Mouse (Mus musculus) midbrain, embryonic 10.5 days (tissue): ENCODE measurements around the gene Fat1. TPM values are rescaled to one million over a fixed set of nuclear protein-coding genes. Genes with fewer than 3 reads are reported as not detected.

Experiments
- DNase-seq: peaks from one replicate; pipeline ENCODE4 v3.0.0-alpha.2; 2017; ENCODE audit warnings: low spot score
- H3K27ac ChIP-seq: fragments of 300-500 bp; sonication (generic); replicated peaks from 2 replicates; pipeline ENCODE4 v1.5.1; 2016; ENCODE audit warnings: mild to moderate bottlenecking
- H3K27me3 ChIP-seq: fragments of 300-500 bp; sonication (generic); 2 replicates; pipeline ENCODE4 v1.6.1; 2016; ENCODE audit warnings: low read depth, mild to moderate bottlenecking; ENCODE audit not compliant: poor library complexity, severe bottlenecking
- H3K36me3 ChIP-seq: fragments of 300-500 bp; sonication (generic); 2 replicates; pipeline ENCODE4 v1.6.1; 2016; ENCODE audit warnings: mild to moderate bottlenecking, moderate library complexity
- H3K4me1 ChIP-seq: fragments of 300-500 bp; sonication (generic); 2 replicates; pipeline ENCODE4 v1.6.1; 2016
- H3K4me3 ChIP-seq: fragments of 300-500 bp; sonication (generic); 2 replicates; pipeline ENCODE4 v1.5.1; 2016; ENCODE audit warnings: mild to moderate bottlenecking, moderate library complexity
- H3K9me3 ChIP-seq: fragments of 300-500 bp; sonication (generic); replicated peaks from 2 replicates; pipeline ENCODE4 v1.6.1; 2016; ENCODE audit warnings: mild to moderate bottlenecking
- WGBS: fragments of 180-500 bp; shearing (Covaris S2); methylation state at CpG from one replicate; pipeline ENCODE4 v1.1.7; 2016; 5-methylcytosine and 5-hydroxymethylcytosine counted together
- polyA plus RNA-seq: library from polyadenylated mRNA; unstranded; fragments of >200 nt; fragmentation: Nextera tagmentation; extraction: Ambion mirVana; gene quantifications from 2 replicates; pipeline ENCODE4 v1.2.1, GENCODE M21; 2016

The Fat1 gene
- polyA plus RNA-seq, 1 experiment from 2014 or later, result 13.2 TPM

DNA sequence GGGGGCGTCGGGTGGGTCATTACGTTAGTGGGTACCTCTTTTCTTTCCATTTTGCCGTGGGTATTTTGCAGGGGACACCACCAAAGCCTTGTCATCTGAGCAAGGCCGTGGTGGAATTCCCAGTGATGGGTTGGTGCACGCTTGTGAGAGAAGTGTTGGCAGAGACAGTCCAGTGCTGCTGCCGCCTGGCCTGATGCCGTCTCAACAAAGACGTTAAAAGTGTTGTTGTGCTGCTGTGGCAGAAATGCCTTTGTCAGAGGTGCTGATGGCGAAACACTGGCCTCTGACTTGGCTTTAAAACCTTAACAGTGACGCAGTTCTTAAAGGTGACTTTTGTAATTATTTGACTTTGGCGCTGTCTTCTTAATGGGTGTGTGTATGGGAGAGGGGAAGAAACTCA, 34.8 kb downstream of the Fat1 start:
- Histone ChIP-seq H3K27me3 (peaks cover 2% of the 10 kb centered on the region; the same call in 1 of the 2 replicates), H3K9me3 (no peaks in the 10 kb centered on the region)

DNA sequence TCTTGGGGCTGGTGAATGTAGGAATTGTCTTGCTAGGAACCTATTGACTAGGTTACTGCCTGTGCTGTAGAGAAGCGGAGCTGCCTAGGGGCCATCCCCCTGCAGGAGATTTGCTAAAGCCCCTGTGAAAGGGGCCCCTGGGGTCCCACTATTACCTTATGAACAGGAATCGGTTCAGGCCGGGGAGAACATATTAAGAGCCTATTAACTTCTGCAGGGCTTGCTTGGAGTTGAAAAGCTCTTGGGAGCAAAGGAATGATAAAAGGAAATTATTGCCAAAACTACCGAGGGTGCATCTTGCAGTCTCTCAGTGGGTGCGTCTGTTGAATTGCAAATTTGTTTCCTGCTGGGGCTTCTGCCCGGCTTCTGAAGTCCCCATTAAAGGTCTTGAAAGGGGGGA, 36.1 kb downstream of the Fat1 start:
- H3K4me3 ChIP-seq, result peak overlapping the region; percentile 22
- WGBS, result 9% methylated on average over 6 of the region's 6 CpGs
- H3K27ac ChIP-seq, result no peak overlapping the region
- H3K27me3 ChIP-seq, result no peaks in the 10 kb centered on the region
- no peaks in the 10 kb centered on the region for H3K9me3 ChIP-seq
- peaks cover 13% of the 10 kb centered on the region for H3K36me3 ChIP-seq
- peaks cover 67% of the 10 kb centered on the region for H3K4me1 ChIP-seq
- DNase-seq, result no peak

More for the DNA sequence above, 34.8 kb downstream of the Fat1 start:
- Histone ChIP-seq H3K4me3 (no peak overlapping the region), H3K36me3 (peaks cover 23% of the 10 kb centered on the region), H3K27ac (no peak overlapping the region), H3K4me1 (peaks cover 60% of the 10 kb centered on the region)
- WGBS, result 16% methylated on average over 12 of the region's 12 CpGs
- no peak for DNase-seq

DNA sequence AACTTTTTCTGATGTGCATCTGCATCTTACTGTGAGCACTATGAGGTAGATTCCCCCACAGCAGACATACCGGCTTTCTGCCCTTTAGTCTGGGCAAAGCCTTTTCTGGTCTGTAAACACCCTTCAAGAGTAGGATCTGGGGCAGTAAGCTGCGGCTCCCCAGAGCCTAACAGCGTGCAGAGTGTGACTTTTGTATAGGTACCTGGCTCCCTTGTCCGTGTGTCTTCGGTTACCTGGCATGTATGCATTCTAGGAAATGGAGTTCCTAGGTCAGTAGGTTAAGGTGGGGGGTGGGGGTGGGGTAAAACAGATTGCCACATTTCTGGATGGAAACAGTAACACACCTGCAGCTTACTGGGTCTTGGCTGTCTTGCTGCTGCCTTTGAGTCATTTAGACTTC, 36.7 kb downstream of the Fat1 start:
- 10% methylated on average over 5 of the region's 5 CpGs for WGBS
- Histone ChIP-seq H3K27me3 (no peaks in the 10 kb centered on the region), H3K4me3 (no peak overlapping the region), H3K4me1 (peaks cover 73% of the 10 kb centered on the region), H3K36me3 (peaks cover 10% of the 10 kb centered on the region), H3K27ac (no peak overlapping the region), H3K9me3 (no peaks in the 10 kb centered on the region)
- no peak for DNase-seq

DNA sequence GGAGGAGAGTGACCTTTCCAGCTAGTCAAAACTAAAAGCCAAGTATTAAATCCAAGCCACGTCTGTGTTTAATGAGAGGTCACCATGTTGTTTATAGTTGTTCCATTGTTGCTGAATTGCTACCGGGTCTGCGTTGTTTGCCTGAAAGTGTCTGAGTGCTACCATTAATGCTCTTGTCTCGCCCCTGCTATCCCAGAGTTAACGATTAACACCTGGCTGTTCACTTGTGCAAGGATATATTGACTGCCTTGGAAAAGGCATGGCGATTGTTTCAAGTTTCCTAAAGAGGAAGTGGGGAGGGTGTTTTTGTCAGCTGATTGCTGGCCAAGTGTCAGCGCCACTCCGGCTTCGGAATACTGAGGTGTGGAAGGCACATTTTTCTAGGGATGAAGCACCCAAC, 39.9 kb downstream of the Fat1 start:
- no peak overlapping the region for H3K27ac ChIP-seq
- peaks cover 80% of the 10 kb centered on the region for H3K4me1 ChIP-seq
- H3K4me3 ChIP-seq, result no peak overlapping the region
- 0 out of 2 replicates have a peak, but pooled peaks cover 7% of the 10 kb centered on the region for H3K36me3 ChIP-seq
- WGBS, result 68% methylated on average over 9 of the region's 9 CpGs
- no peaks in the 10 kb centered on the region for H3K9me3 ChIP-seq
- DNase-seq, result no peak
- H3K27me3 ChIP-seq, result no peaks in the 10 kb centered on the region

DNA sequence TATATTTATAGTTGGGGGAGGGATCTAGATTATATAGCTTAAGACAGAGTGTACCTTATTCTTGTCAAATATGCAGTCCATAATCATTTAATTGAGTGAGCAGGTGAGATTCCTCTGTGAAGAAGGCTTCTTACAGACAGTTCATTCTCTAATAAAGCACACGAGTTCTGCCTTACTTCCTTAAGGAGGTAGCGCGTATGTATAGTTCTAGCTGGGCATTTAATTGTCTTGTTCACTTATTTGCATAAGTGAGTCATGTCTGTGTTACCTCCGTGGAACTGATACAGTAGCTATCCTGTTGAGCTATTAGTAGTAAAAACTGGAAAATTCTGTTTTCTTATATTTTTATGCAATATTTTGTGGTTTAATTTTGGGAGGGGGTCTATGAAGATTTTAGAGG, 40.4 kb downstream of the Fat1 start:
- WGBS, result 92% methylated on average over 4 of the region's 4 CpGs
- no peaks in the 10 kb centered on the region for H3K9me3 ChIP-seq
- H3K4me1 ChIP-seq, result peaks cover 80% of the 10 kb centered on the region
- H3K4me3 ChIP-seq, result no peak overlapping the region
- H3K27me3 ChIP-seq, result no peaks in the 10 kb centered on the region
- H3K27ac ChIP-seq, result no peak overlapping the region
- DNase-seq, result no peak
- H3K36me3 ChIP-seq, result peaks cover 7% of the 10 kb centered on the region; the same call in 1 of the 2 replicates

DNA sequence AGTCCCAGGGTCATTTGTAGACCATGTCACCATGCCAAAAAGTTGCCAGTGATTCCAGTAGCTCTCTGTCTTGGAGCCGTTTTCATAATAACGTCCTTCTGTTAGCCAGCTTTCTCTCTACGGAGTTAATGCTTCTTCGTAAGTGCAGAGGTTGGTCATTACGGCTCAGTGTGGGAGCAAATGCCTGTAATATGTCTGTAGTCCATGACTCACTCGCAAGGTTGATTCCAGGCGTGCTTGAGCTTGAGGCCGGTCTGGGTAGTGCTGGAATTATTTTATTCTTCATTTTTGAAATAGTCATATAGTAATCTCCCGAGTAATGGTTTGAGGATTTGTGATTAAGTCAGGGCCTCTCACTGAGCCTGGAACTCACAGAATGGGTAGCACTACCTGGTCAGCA, 43.4 kb downstream of the Fat1 start:
- Histone ChIP-seq H3K27me3 (no peaks in the 10 kb centered on the region), H3K9me3 (no peaks in the 10 kb centered on the region), H3K4me3 (no peak overlapping the region), H3K27ac (no peak overlapping the region), H3K4me1 (peaks cover 59% of the 10 kb centered on the region), H3K36me3 (peaks cover 7% of the 10 kb centered on the region; the same call in 1 of the 2 replicates)
- 90% methylated on average over 9 of the region's 9 CpGs for WGBS
- no peak for DNase-seq

DNA sequence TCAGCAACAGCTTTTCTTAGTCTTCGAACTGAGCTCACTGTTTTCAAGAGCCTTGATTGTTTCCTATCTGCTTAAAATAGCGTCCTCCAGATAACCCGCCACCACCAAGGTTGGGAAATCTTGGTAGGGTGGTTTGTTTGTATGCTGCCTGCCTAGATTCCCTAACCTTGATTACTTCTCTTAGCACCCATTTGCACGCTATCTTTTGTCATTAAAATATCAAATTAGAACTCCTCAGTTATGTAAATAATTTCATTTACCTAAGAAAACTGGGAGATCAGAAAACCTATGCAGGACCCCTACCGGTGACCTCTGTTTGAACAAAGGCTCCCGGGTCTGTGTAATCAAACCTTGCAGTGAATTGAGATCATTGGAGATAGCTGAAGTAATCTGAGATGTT, 44.0 kb downstream of the Fat1 start:
- Histone ChIP-seq H3K27me3 (no peaks in the 10 kb centered on the region), H3K36me3 (peaks cover 7% of the 10 kb centered on the region; the same call in 1 of the 2 replicates), H3K4me3 (no peak overlapping the region), H3K27ac (no peak overlapping the region), H3K4me1 (peaks cover 54% of the 10 kb centered on the region), H3K9me3 (no peaks in the 10 kb centered on the region)
- no peak for DNase-seq
- WGBS, result 23% methylated on average over 6 of the region's 6 CpGs

DNA sequence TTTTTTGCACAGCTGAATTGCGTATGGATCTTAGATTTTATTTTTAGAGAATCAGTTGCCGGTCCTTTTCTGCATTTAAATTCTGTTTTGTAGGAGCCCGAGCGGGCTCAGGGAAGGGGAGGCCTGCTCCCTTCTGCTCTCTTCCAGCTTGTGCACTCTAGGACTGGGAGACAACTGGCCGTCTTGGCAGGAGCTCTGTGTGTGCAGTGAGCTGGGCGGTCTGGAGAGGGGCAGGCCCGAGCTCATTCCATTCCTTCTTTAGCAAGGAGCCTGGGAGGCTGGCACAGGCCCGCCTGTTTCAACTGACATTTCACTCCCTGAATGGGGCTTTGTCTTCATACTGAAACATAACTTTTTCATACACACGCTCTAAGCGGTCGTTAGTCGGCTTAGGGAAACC, 44.8 kb downstream of the Fat1 start:
- WGBS, result 50% methylated on average over 12 of the region's 12 CpGs

DNA sequence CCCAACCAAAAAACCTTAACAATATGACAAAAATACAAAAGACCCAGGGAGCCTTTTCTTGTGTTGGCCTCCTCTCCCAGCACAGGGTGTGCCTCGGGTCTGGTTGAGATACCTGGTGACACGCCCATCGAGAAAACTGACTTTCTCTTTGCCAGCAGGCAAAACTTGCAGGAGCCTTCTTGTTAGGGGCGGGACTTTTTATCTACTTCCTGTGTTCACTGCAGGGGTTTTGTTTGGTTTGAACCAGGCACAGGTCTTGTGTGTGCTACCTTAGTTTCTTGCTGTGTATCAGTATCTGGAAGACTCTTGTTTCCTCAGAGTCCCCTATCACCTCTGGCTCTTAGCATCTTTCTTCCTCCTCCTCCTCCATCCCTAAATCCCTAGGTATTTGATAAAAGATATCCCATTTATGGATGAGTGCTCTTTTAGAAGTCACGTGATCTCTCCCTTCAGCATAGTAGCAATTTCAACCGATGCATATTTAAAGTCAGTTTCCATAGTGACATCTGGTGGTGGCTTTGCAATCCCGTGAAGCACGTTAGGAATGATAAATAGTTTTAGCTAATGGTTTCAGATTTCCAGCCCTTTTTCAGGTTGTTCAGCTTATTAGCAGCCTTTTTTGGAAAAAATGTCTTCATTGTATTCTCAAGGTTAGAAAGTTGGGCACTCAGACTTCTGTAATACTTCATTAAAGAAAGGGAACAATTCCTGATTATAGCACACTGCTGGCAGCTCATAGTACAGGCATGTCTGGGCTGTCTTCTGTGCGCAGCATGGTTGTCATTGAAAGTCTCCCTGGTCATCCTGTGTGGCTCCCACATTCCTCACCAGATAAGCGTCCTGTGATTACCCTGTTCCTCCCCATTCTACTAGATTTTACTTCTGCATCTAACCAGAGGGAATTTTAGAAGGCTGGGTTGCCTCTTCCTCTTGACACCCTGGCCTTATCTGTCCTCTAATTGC, 50.4 kb downstream of the Fat1 start:
- Histone ChIP-seq H3K27ac (0 out of 2 replicates have a peak overlapping the region, but pooled peaks have one; percentile 33), H3K4me3 (no peak overlapping the region), H3K4me1 (peaks cover 36% of the 10 kb centered on the region), H3K36me3 (peaks cover 17% of the 10 kb centered on the region), H3K9me3 (no peaks in the 10 kb centered on the region), H3K27me3 (no peaks in the 10 kb centered on the region; the same call in 1 of the 2 replicates)
- WGBS, result 35% methylated on average over 10 of the region's 10 CpGs
- no peak for DNase-seq

More for the DNA sequence above, 44.8 kb downstream of the Fat1 start:
- Histone ChIP-seq H3K4me1 (peaks cover 53% of the 10 kb centered on the region), H3K27ac (peak overlapping the region; percentile 61), H3K9me3 (no peaks in the 10 kb centered on the region), H3K36me3 (peaks cover 7% of the 10 kb centered on the region; the same call in 1 of the 2 replicates), H3K27me3 (no peaks in the 10 kb centered on the region), H3K4me3 (no peak overlapping the region)
- no peak for DNase-seq

DNA sequence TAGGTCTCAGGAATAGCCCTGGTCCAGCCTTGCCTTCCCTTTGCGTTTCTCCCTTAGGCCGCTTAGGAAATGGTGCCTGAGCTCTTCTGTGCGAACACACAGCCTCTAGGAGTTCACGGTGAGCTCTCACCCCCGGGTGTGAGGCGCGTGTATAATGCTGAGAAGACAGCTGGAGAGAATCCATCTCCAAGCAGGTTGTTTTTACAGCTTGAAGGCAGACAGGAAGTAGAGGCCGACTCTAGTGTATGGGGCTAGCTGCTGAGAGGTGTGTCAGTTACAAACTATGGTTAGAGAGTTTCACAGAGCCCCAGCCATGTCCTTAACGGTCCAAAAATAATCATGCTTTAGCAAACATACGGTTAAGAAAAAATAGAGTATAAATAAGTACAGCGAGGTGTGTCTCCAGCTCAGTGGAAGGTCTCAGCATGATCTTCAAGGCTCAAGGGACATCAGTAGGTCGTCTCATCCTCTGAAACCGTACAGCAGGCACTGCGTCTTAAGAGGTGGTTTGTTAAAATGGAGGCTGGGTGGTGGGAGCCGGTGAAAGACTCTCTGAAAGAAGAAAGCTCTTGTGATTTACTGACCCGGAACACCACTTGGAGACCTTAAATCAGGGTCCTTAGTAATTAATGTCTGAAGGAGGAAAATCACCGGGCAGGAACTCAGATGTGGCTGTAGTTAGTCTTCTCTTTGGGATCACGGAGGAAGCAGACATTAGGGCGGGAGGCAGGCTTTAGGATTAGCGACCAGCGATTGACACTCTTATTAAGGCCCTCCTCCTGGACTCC, 56.6 kb downstream of the Fat1 start:
- Histone ChIP-seq H3K27ac (peak overlapping the region; percentile 74), H3K9me3 (no peaks in the 10 kb centered on the region), H3K4me1 (peaks cover 64% of the 10 kb centered on the region), H3K27me3 (no peaks in the 10 kb centered on the region; the same call in 1 of the 2 replicates), H3K4me3 (peak overlapping the region; percentile 29), H3K36me3 (peaks cover 17% of the 10 kb centered on the region)
- WGBS, result 24% methylated on average over 21 of the region's 21 CpGs
- DNase-seq, result peak; percentile 41

DNA sequence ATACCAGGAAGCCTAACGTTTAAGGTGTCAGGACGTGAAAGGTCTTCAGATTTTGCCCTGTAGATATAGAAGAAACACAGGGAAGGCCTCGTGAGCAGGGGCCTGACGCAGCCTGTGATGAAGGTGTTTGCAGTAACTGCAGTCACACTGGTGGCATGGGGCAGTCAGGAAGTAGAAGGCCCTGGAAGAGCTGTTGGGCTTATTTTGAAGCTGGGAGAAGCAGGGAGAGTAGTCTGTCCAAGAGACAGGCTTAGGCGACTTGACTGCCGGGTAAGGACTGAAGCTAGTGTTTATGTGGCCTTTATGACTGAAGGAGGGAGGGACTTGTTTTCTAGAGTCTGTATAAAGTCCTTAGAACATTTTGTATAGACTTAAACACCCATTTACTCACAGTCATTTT, 57.4 kb downstream of the Fat1 start:
- H3K4me3 ChIP-seq, result peak overlapping the region; percentile 29
- H3K36me3 ChIP-seq, result peaks cover 17% of the 10 kb centered on the region
- H3K4me1 ChIP-seq, result peaks cover 67% of the 10 kb centered on the region
- DNase-seq, result no peak
- 27% methylated on average over 6 of the region's 6 CpGs for WGBS
- H3K9me3 ChIP-seq, result no peaks in the 10 kb centered on the region
- no peaks in the 10 kb centered on the region; the same call in 1 of the 2 replicates for H3K27me3 ChIP-seq
- H3K27ac ChIP-seq, result peak overlapping the region; percentile 74

DNA sequence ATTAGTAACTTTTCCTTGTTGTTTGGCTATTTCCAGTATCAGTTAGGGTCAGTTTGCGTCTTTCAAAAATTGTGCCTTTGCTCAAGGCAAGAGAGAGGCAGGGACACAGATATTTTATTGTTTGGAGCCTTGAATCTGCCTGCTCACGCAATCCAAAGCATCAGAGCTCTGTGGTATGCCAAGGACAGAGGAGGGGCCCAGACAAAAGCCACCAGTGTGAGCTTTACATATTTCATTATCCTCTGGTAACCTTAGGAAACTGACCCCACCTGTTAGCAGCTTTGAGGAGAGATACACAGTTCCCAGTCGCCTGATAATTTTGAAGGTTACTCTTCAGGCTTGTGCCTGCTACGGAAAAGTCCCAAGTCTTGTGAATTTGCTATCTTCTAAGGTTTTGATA, 58.1 kb downstream of the Fat1 start:
- Histone ChIP-seq H3K27ac (peak overlapping the region; percentile 23; the same call in 1 of the 2 replicates), H3K4me3 (no peak overlapping the region), H3K9me3 (no peaks in the 10 kb centered on the region), H3K27me3 (no peaks in the 10 kb centered on the region; the same call in 1 of the 2 replicates), H3K4me1 (peaks cover 74% of the 10 kb centered on the region), H3K36me3 (peaks cover 17% of the 10 kb centered on the region)
- WGBS, result 30% methylated on average over 4 of the region's 4 CpGs
- DNase-seq, result no peak
